Mouse (Mus musculus): ENCODE measurements at regions not wholly inside any gene's neighbourhood (a gene's known extent, or its start where the extent isn't known, plus 50 kb on each side); places are given as distances from the start of the nearest gene placed in this dataset.
"Not testable (repeated sequence)": the region's sequence is repeated elsewhere in the genome, so short reads cannot be mapped to it uniquely, and the experiment has no call there.

GRCm38 (mm10) chr6:81818573-81818972, 104.9 kb upstream of the Gcfc2 start:
- no peak for DNase-seq (ENCODE audit: low spot score)

GRCm38 (mm10) chr6:81820078-81820477, 103.4 kb upstream of the Gcfc2 start:
- DNase-seq (ENCODE audit: low spot score), result no peak

GRCm38 (mm10) chr6:81839474-81840153, 83.9 kb upstream of the Gcfc2 start:
- no peak for DNase-seq (ENCODE audit: low spot score)

GRCm38 (mm10) chr6:81868207-81868606, 55.3 kb upstream of the Gcfc2 start:
- not testable (repeated sequence) for DNase-seq (ENCODE audit: low spot score)

Data from ovary, postnatal 14 days (tissue).